Mouse (Mus musculus): ENCODE measurements around the gene Bicdl1. TPM values are rescaled to one million over a fixed set of nuclear protein-coding genes. Genes with fewer than 3 reads are reported as not detected.

Bicdl1 gene
- polyA plus RNA-seq (2015; fragmentation: Nextera tagmentation; extraction: Ambion mirVana): 15.6 and 18.8 TPM in 2 replicates

GRCm38 (mm10) chr5:115731001-115731731, at the start of gene Bicdl1:
Bicdl1 (minus strand) TSS chr5:115731621.
- Histone ChIP-seq H3K4me1 (peaks cover 19% of the 10 kb centered on the region), H3K27ac (peak within 1 kb of the TSS; percentile 93), H3K4me2 (peak within 1 kb of the TSS; percentile 85), H3K36me3 (ENCODE audit: poor library complexity, severe bottlenecking) (no peaks in the 10 kb centered on the region), H3K9ac (peak within 1 kb of the TSS; percentile 76), H3K4me3 (peak within 1 kb of the TSS; percentile 63), H3K27me3 (peaks cover 15% of the 10 kb centered on the region), H3K9me3 (replicated peaks) (no peaks in the 10 kb centered on the region)
- ATAC-seq: peak; percentile 19; the same call in 1 of the 2 replicates
- under 1% methylated on average over 61 of the region's 83 CpGs for WGBS

DNA sequence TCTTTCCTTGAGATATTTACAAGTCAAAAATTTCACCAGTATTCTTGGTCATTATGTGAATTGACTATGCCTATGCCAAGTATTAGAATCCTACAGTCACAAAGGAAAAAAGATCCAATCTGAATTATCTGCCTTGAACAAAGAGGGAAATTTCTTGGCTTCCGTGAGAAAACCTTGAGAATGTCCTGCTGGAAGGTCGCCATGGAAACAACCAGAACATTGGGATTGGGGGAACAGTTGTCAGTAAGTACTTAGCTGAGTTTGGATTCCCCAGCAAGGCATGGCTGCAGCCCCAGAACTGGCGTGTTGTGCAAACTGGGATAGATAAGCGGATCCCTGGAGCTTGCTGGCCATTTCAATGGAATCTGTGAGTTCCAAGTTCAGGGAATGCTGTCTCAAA, 45.5 kb upstream of the Bicdl1 start:
- H3K9ac ChIP-seq: no peak overlapping the region
- WGBS: 67% methylated on average over 4 of the region's 4 CpGs
- H3K4me3 ChIP-seq: no peak overlapping the region
- ATAC-seq: no peak
- no peaks in the 10 kb centered on the region for H3K36me3 ChIP-seq (ENCODE audit: poor library complexity, severe bottlenecking)
- no peaks in the 10 kb centered on the region for H3K4me1 ChIP-seq
- H3K9me3 ChIP-seq (replicated peaks): no peaks in the 10 kb centered on the region; the same call in 1 of the 2 replicates
- no peak overlapping the region for H3K4me2 ChIP-seq
- H3K27ac ChIP-seq: no peak overlapping the region
- no peaks in the 10 kb centered on the region for H3K27me3 ChIP-seq

DNA sequence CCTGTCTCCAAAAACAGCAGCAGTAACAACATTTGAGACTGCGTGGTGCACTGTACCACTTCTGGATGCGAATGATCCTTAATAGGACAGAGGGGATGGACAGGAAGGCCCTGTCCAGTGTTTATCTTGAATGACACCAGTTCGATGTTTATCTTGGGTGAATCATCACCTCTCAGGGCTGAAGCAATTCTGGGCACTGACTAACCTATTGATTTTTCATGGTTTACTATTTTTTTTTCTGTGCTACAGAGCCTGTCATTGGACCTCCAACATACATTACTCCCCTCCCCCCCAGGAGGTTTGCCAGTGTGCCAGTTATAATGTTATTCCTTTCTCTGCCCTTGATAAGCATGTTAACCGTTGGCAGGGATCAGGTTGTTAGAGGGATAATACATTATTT, 43.9 kb upstream of the Bicdl1 start:
- Histone ChIP-seq H3K4me2 (no peak overlapping the region), H3K27ac (no peak overlapping the region), H3K9me3 (replicated peaks) (peaks cover 5% of the 10 kb centered on the region), H3K36me3 (ENCODE audit: poor library complexity, severe bottlenecking) (no peaks in the 10 kb centered on the region), H3K9ac (no peak overlapping the region), H3K27me3 (no peaks in the 10 kb centered on the region), H3K4me3 (no peak overlapping the region), H3K4me1 (no peaks in the 10 kb centered on the region)
- no peak for ATAC-seq
- WGBS: 84% methylated on average over 4 of the region's 4 CpGs

- H3K9me3 ChIP-seq (replicated peaks): peaks cover 10% of the 10 kb centered on the region
- 92% methylated on average over 4 of the region's 4 CpGs for WGBS
- no peak overlapping the region for H3K9ac ChIP-seq
- no peak overlapping the region for H3K4me3 ChIP-seq
- H3K36me3 ChIP-seq (ENCODE audit: poor library complexity, severe bottlenecking): no peaks in the 10 kb centered on the region
- H3K27me3 ChIP-seq: no peaks in the 10 kb centered on the region
- no peak overlapping the region for H3K27ac ChIP-seq
- ATAC-seq: no peak
- no peaks in the 10 kb centered on the region for H3K4me1 ChIP-seq
- no peak overlapping the region for H3K4me2 ChIP-seq
Measured at GRCm38 (mm10) chr5:115770048-115770447, 38.6 kb upstream of the Bicdl1 start.

DNA sequence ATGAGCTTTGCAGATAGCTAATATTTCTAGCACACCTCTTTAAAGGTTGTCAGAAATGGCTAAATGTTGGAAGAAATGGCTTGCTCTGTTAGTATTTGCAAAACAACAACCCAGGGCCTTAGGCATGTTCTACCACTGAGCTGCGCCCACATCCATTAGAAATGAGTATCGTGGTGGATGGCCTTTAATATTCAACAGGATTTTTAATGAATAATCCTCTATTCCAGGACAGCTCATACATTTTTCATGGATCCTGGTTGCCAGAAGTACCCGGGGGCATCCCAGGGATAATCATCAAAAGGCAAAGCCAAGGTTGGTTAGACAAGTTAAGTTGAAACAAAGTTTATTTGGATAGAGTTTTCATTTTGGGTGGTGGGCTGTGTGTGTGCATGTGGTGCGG, 37.7 kb upstream of the Bicdl1 start:
- no peak for ATAC-seq

DNA sequence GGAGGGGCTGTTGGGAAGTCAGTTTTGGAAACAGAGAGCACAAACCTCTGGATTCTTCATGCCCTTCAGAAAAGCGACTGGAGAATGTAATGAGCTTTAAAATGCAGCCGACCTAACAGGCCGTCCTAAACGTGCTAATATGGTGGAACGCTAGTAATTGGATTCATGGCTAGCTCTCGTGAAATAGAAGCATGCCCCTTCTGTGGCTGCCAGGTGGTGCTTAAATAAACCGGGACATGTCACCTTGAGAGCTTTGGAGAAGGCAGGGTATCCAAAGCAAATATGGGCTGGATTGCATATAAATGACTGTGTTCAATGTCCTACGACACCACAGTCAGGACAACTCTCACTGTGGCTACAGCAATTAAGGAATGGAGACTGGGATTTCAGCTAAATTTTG, 35.4 kb upstream of the Bicdl1 start:
- 72% methylated on average over 8 of the region's 8 CpGs for WGBS
- no peak for ATAC-seq
- no peaks in the 10 kb centered on the region for H3K4me1 ChIP-seq
- H3K4me2 ChIP-seq: no peak overlapping the region
- H3K27ac ChIP-seq: no peak overlapping the region
- H3K9me3 ChIP-seq (replicated peaks): peaks cover 10% of the 10 kb centered on the region
- H3K27me3 ChIP-seq: no peaks in the 10 kb centered on the region
- no peak overlapping the region for H3K9ac ChIP-seq
- no peaks in the 10 kb centered on the region for H3K36me3 ChIP-seq (ENCODE audit: poor library complexity, severe bottlenecking)
- no peak overlapping the region for H3K4me3 ChIP-seq

More for the DNA sequence above, 37.7 kb upstream of the Bicdl1 start:
- no peaks in the 10 kb centered on the region for H3K4me1 ChIP-seq
- WGBS: 82% methylated on average over 4 of the region's 4 CpGs
- H3K27ac ChIP-seq: no peak overlapping the region
- no peak overlapping the region for H3K4me2 ChIP-seq
- H3K27me3 ChIP-seq: no peaks in the 10 kb centered on the region
- no peak overlapping the region for H3K9ac ChIP-seq
- peaks cover 10% of the 10 kb centered on the region for H3K9me3 ChIP-seq (replicated peaks)
- H3K36me3 ChIP-seq (ENCODE audit: poor library complexity, severe bottlenecking): no peaks in the 10 kb centered on the region
- H3K4me3 ChIP-seq: no peak overlapping the region

GRCm38 (mm10) chr5:115763981-115764380, 32.6 kb upstream of the Bicdl1 start:
- Histone ChIP-seq H3K9me3 (replicated peaks) (no peaks in the 10 kb centered on the region; the same call in 1 of the 2 replicates), H3K4me3 (no peak overlapping the region), H3K36me3 (ENCODE audit: poor library complexity, severe bottlenecking) (no peaks in the 10 kb centered on the region), H3K27ac (no peak overlapping the region), H3K4me1 (no peaks in the 10 kb centered on the region), H3K9ac (no peak overlapping the region), H3K4me2 (no peak overlapping the region), H3K27me3 (no peaks in the 10 kb centered on the region)
- WGBS: 79% methylated on average over 2 of the region's 2 CpGs
- no peak for ATAC-seq

DNA sequence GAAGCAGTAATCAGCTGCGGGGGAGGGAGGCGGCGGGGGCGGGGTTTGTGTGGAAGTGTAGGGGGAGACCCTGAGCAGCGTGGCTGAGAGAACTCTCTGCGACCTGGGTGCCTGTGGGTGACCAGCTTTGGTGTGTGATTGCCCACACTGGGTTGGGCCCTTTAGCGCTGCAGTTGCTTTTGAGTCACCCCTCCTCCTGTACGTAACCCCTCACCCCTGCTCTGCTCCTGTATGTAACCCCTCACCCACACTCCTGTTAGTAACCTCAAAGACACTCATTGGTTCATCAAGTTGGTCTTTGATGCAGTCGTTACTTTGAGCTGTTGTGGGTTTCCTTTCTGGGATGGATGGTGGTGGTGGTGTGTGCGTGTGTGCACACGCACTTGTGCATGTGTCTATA, 29.5 kb upstream of the Bicdl1 start:
- no peaks in the 10 kb centered on the region; the same call in 1 of the 2 replicates for H3K9me3 ChIP-seq (replicated peaks)
- H3K27me3 ChIP-seq: no peaks in the 10 kb centered on the region
- no peaks in the 10 kb centered on the region for H3K36me3 ChIP-seq (ENCODE audit: poor library complexity, severe bottlenecking)

GRCm38 (mm10) chr5:115758431-115759180, 27.2 kb upstream of the Bicdl1 start:
- 54% methylated on average over 10 of the region's 10 CpGs for WGBS
- Histone ChIP-seq H3K4me2 (no peak overlapping the region), H3K36me3 (ENCODE audit: poor library complexity, severe bottlenecking) (no peaks in the 10 kb centered on the region), H3K27ac (no peak overlapping the region), H3K4me3 (no peak overlapping the region), H3K9me3 (replicated peaks) (no peaks in the 10 kb centered on the region; the same call in 1 of the 2 replicates), H3K27me3 (no peaks in the 10 kb centered on the region), H3K4me1 (0 out of 2 replicates have a peak, but pooled peaks cover 3% of the 10 kb centered on the region), H3K9ac (no peak overlapping the region)
- ATAC-seq: no peak

More for the DNA sequence above, 29.5 kb upstream of the Bicdl1 start:
- H3K4me1 ChIP-seq: 0 out of 2 replicates have a peak, but pooled peaks cover 3% of the 10 kb centered on the region
- WGBS: 79% methylated on average over 11 of the region's 11 CpGs
- no peak overlapping the region for H3K4me2 ChIP-seq
- no peak overlapping the region for H3K9ac ChIP-seq
- ATAC-seq: no peak
- no peak overlapping the region for H3K27ac ChIP-seq
- H3K4me3 ChIP-seq: no peak overlapping the region

- Histone ChIP-seq H3K9me3 (replicated peaks) (no peaks in the 10 kb centered on the region; the same call in 1 of the 2 replicates), H3K4me3 (no peak overlapping the region), H3K4me2 (no peak overlapping the region), H3K9ac (no peak overlapping the region), H3K27me3 (no peaks in the 10 kb centered on the region), H3K36me3 (ENCODE audit: poor library complexity, severe bottlenecking) (no peaks in the 10 kb centered on the region), H3K27ac (no peak overlapping the region), H3K4me1 (0 out of 2 replicates have a peak, but pooled peaks cover 3% of the 10 kb centered on the region)
- 83% methylated on average over 8 of the region's 8 CpGs for WGBS
- ATAC-seq: no peak
Measured at GRCm38 (mm10) chr5:115757516-115757915, 26.1 kb upstream of the Bicdl1 start.

DNA sequence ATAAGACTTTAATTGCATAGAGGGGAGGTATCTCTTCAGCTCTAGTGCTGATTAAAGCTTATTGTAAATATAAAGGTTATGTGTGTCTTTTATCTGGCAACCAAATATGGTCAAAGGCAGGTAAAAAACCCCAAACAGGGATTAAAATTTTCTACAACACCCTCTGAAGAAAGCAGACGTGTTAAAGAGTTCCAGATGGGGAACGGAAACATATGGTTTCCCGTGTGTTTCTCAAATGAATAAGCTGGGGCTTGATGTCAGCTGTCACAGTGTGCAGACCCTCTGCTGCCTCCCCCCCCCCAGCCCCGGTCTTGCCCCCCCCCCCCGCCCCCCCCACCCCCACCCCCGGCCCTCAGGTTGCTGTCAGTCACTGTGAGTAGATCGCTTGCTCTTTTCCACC, 24.1 kb upstream of the Bicdl1 start:
- no peak overlapping the region for H3K4me3 ChIP-seq
- no peak overlapping the region for H3K9ac ChIP-seq
- H3K4me1 ChIP-seq: 0 out of 2 replicates have a peak, but pooled peaks cover 3% of the 10 kb centered on the region
- no peaks in the 10 kb centered on the region for H3K36me3 ChIP-seq (ENCODE audit: poor library complexity, severe bottlenecking)
- WGBS: 68% methylated on average over 4 of the region's 7 CpGs
- H3K9me3 ChIP-seq (replicated peaks): 0 out of 2 replicates have a peak, but pooled peaks cover 3% of the 10 kb centered on the region
- H3K27me3 ChIP-seq: no peaks in the 10 kb centered on the region
- no peak for ATAC-seq
- 0 out of 2 replicates have a peak overlapping the region, but pooled peaks have one; percentile 25 for H3K27ac ChIP-seq
- H3K4me2 ChIP-seq: no peak overlapping the region

- ATAC-seq: no peak
- H3K36me3 ChIP-seq (ENCODE audit: poor library complexity, severe bottlenecking): no peaks in the 10 kb centered on the region
- no peak overlapping the region for H3K27ac ChIP-seq
- H3K9ac ChIP-seq: no peak overlapping the region
- 0 out of 2 replicates have a peak, but pooled peaks cover 3% of the 10 kb centered on the region for H3K4me1 ChIP-seq
- no peaks in the 10 kb centered on the region for H3K27me3 ChIP-seq
- H3K9me3 ChIP-seq (replicated peaks): peaks cover 4% of the 10 kb centered on the region; the same call in 1 of the 2 replicates
- H3K4me3 ChIP-seq: no peak overlapping the region
- WGBS: 82% methylated on average over 9 of the region's 9 CpGs
- H3K4me2 ChIP-seq: no peak overlapping the region
Measured at GRCm38 (mm10) chr5:115754831-115755230, 23.4 kb upstream of the Bicdl1 start.
